Mouse (Mus musculus) kidney, adult 2 months (tissue): ENCODE data around the gene Pim1. TPM values are rescaled to one million over a fixed set of nuclear protein-coding genes. Genes with fewer than 3 reads are reported as not detected.

Experiments used
- DNase-seq: peaks from one replicate; pipeline ENCODE4 v3.0.0; 2021
- H3K27ac ChIP-seq: fragments of 200-500 bp; 2 replicates; pipeline ENCODE4 v1.5.1; 2012; ENCODE audit warnings: low read depth, low read length, control low read depth, inconsistent platforms; ENCODE audit not compliant: insufficient read depth
- H3K27me3 ChIP-seq: fragments of 200-500 bp; replicated peaks from 2 replicates; pipeline ENCODE4 v1.6.1; 2012; ENCODE audit warnings: mild to moderate bottlenecking, moderate library complexity, low read length, inconsistent platforms; ENCODE audit not compliant: control insufficient read depth, insufficient read depth
- H3K36me3 ChIP-seq: fragments of 200-500 bp; 2 replicates; pipeline ENCODE4 v1.6.1; 2012; ENCODE audit warnings: mild to moderate bottlenecking, moderate library complexity, low read length, inconsistent platforms; ENCODE audit not compliant: control insufficient read depth, insufficient read depth
- H3K4me1 ChIP-seq: fragments of 200-500 bp; 2 replicates; pipeline ENCODE4 v1.6.1; 2011; ENCODE audit warnings: low read length; ENCODE audit not compliant: control insufficient read depth, insufficient read depth
- H3K4me3 ChIP-seq: fragments of 200-500 bp; 2 replicates; pipeline ENCODE4 v1.5.1; 2011; ENCODE audit warnings: mild to moderate bottlenecking, low read depth, low read length, control low read depth; ENCODE audit not compliant: insufficient read depth
- CTCF ChIP-seq: fragments of 200-500 bp; conservative IDR thresholded peaks from 2 replicates; pipeline ENCODE4 v1.5.1; 2011; ENCODE audit warnings: low read depth, mild to moderate bottlenecking, control low read depth, low read length, moderate library complexity, mixed read lengths; ENCODE audit not compliant: insufficient read depth, insufficient read length
- POLR2A ChIP-seq: fragments of 200-500 bp; IDR thresholded peaks from one replicate; pipeline ENCODE4 v1.6.1; 2011; ENCODE audit warnings: low read depth, low read length, control low read depth
- WGBS: fragments of 180-500 bp; shearing (Covaris S2); methylation state at CpG from one replicate; pipeline ENCODE4 v1.1.7; 2018; 5-methylcytosine and 5-hydroxymethylcytosine counted together
- polyA plus RNA-seq: library from polyadenylated mRNA; depleted of rRNA; stranded (reverse); fragments of >200 nt; gene quantifications from 2 replicates; pipeline ENCODE4 v1.2.3, GENCODE M21; 2012

Gene Pim1
- polyA plus RNA-seq, 1 experiment: 18.8 TPM

DNA sequence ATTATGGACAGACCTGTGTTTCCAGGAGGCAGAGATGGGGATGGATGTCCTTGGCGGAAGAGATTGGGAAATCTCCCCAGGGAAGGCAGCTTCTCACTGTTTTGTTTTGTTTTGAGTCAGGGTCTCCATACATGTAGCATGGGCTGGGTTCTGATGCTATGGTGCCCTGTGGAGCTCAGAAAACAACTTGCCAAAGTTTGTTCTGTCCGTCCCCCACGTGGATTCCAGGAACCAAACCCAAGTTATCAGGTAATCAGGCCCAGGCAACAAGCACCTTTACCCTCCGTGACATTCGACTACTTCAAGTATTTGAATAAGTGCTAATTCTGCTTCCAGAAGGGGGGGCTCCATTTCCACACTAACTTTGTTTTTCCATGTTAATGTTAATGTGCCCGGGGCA, 9.0 kb downstream of the Pim1 start:
- Histone ChIP-seq H3K4me1 (0 out of 2 replicates have a peak, but pooled peaks cover 3% of the 10 kb centered on the region), H3K4me3 (no peak overlapping the region), H3K36me3 (no peaks in the 10 kb centered on the region; the same call in none of the 2 replicates), H3K27me3 (no peaks in the 10 kb centered on the region), H3K27ac (no peak overlapping the region)
- TF ChIP-seq CTCF: no peak
- TF ChIP-seq POLR2A: no peak
- 79% methylated on average over 6 of the region's 6 CpGs for WGBS
- DNase-seq: no peak

GRCm38 (mm10) chr17:29500243-29500740, 9.7 kb downstream of the Pim1 start:
- no peak for TF ChIP-seq CTCF
- TF ChIP-seq POLR2A: no peak
- Histone ChIP-seq H3K36me3 (no peaks in the 10 kb centered on the region), H3K27me3 (no peaks in the 10 kb centered on the region), H3K27ac (no peak overlapping the region), H3K4me3 (no peak overlapping the region), H3K4me1 (0 out of 2 replicates have a peak, but pooled peaks cover 3% of the 10 kb centered on the region)
- no peak for DNase-seq
- 91% methylated on average over 7 of the region's 7 CpGs for WGBS

- 0 out of 2 replicates have a peak, but pooled peaks cover 3% of the 10 kb centered on the region for H3K4me1 ChIP-seq
- H3K27ac ChIP-seq: no peak overlapping the region
- H3K27me3 ChIP-seq: no peaks in the 10 kb centered on the region
- 66% methylated on average over 17 of the region's 17 CpGs for WGBS
- H3K36me3 ChIP-seq: no peaks in the 10 kb centered on the region
- H3K4me3 ChIP-seq: no peak overlapping the region
- no peak for TF ChIP-seq CTCF
- no peak for TF ChIP-seq POLR2A
- no peak for DNase-seq
Measured at GRCm38 (mm10) chr17:29500802-29501469, 10.4 kb downstream of the Pim1 start.

DNA sequence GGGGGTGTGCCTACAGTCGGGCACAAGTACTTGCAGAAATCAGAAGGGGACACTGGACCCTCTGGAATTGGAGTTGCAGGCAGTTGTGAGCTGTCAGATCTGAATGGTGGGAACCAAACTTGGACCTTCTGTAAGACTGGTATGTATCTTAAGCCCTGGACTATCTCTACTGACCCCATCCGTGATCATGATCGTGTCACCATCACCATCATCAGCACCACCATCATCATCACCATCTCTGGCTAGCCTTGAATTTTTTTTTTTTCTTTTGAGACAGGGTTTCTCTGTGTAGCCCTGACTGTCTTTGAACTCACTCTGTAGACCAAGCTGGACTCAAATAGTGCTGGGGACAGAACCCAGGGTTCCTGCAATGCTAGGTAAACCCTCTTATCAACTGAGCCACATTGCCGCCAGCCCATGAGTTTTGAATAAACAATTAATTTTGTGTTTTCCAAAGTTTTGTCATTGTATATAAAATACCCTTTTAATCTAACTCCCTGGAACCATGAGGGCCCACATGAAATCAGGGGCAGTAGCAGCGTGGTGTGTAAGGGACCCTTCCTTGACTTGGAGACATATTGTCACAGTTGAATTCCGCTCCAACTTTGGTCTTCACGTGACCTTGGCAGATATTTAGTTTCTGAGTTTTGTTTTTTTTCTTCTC, 11.6 kb downstream of the Pim1 start:
- TF ChIP-seq POLR2A (no peak), CTCF (no peak)
- Histone ChIP-seq H3K36me3 (no peaks in the 10 kb centered on the region), H3K27ac (no peak overlapping the region), H3K4me3 (no peak overlapping the region), H3K4me1 (0 out of 2 replicates have a peak, but pooled peaks cover 3% of the 10 kb centered on the region), H3K27me3 (no peaks in the 10 kb centered on the region)
- WGBS: 69% methylated on average over 7 of the region's 7 CpGs
- DNase-seq: no peak

DNA sequence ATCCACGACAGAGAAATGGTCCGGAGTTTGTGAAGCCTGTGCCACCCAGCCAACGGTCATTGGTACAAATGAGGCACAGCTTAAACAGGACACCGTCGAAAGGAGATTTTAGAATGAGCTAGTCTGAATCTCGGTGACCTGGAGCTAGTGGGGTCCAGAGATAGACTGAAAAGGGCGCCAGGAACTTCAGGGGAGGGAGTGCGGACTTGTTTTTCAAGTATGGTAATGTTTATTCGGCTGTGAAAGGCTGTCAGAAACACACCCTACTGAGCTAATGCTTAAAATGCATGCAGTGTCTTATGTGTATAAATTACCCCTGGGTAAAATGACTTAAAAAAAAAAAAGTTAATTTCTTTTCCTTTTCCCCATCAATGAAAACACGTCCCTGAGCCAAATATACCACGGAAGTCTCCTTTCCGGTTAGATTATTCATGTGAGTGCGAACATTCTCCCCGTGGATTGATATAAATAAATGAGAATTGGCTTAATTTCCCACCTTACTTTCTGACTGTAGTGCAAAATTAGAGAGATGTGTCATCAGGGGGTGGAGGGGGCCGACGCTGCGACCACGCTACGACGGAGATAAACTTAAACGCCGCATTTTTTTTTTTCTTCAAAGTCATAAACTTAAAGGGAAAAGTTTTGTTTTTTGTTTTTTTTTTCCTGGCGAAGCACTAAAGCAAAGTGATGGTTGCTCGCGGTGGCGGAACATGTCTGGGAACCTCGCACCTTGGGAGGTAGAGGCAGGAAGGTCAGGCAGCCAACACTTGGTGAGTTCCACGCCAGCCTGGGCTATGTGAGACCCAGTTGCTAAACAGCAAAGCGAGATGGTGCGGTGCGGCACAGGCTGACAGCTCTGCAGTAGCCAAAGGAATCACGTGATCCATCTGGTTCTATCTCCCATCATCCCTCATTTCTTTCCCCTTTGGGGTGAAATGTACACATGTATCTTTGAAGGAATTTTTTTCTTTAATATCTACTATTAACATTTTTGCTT, 12.4 kb downstream of the Pim1 start:
- no peak for TF ChIP-seq CTCF
- TF ChIP-seq POLR2A: no peak
- Histone ChIP-seq H3K27ac (no peak overlapping the region), H3K4me3 (peak overlapping the region; percentile 43), H3K36me3 (no peaks in the 10 kb centered on the region), H3K27me3 (no peaks in the 10 kb centered on the region), H3K4me1 (0 out of 2 replicates have a peak, but pooled peaks cover 3% of the 10 kb centered on the region)
- WGBS: 10% methylated on average over 32 of the region's 32 CpGs
- DNase-seq: peak; percentile 39

GRCm38 (mm10) chr17:29503700-29504099, 13.1 kb downstream of the Pim1 start:
- TF ChIP-seq POLR2A: no peak
- peak; percentile 18; the same call in 1 of the 2 replicates for TF ChIP-seq CTCF
- Histone ChIP-seq H3K27me3 (no peaks in the 10 kb centered on the region), H3K4me1 (0 out of 2 replicates have a peak, but pooled peaks cover 3% of the 10 kb centered on the region), H3K36me3 (no peaks in the 10 kb centered on the region), H3K4me3 (no peak overlapping the region), H3K27ac (no peak overlapping the region)
- 83% methylated on average over 5 of the region's 5 CpGs for WGBS
- DNase-seq: no peak
